ENCODE assay signal across 1 mouse cellular context in the genomic region with DNA sequence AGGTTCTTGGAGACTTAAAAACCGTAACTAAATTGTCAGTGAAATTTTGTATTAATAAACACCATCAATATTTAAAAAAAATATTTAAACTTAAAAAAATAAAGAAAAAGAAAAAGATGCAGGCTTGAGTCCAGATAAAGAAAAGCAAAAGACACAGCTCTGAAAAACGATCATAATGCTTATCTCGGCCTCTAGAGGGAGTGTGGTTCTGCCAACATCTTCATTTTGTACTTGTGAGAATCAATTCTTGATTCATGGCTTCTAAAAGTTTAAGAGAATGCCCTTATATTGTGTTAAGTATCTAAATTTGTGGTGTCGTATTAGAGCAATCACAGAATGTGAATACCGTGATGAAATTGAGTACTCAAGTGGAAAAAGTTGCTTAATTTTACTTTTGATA.
TF ChIP-seq lines count a peak whose summit lies in the region.

No protein-coding gene starts in this region.

TF ChIP-seq in CH12.LX, 34 proteins besides CTCF, POLR2A, EP300 and RAD21:
- TF ChIP-seq SIN3A (IDR thresholded peaks at IDR 0.05; ENCODE audit: low read length), result no peak
- 0 out of 2 replicates have a peak, but pooled peaks have one; percentile 4 for TF ChIP-seq SMC3 (IDR thresholded peaks at IDR 0.05; ENCODE audit: low read depth, low read length)
- no peak for TF ChIP-seq MYC (IDR thresholded peaks at IDR 0.05; ENCODE audit: low read depth, low read length)
